Mouse (Mus musculus) thymus, adult 2 months (tissue): ENCODE data around the gene Tmem189.

Source experiments
- CTCF ChIP-seq: fragments of 200-500 bp; IDR thresholded peaks from 2 replicates; pipeline ENCODE4 v1.5.1; 2012; ENCODE audit warnings: mild to moderate bottlenecking, control low read depth, low read length, moderate library complexity, borderline replicate concordance; ENCODE audit not compliant: control insufficient read depth, poor library complexity, insufficient read depth; ENCODE audit errors: extremely low read depth
- POLR2A ChIP-seq: fragments of 200-500 bp; IDR thresholded peaks from 2 replicates; pipeline ENCODE4 v1.6.1; 2012; ENCODE audit warnings: mild to moderate bottlenecking, low read length, control low read depth, moderate library complexity; ENCODE audit not compliant: control insufficient read depth, poor library complexity, insufficient read depth; ENCODE audit errors: extremely low read depth

DNA sequence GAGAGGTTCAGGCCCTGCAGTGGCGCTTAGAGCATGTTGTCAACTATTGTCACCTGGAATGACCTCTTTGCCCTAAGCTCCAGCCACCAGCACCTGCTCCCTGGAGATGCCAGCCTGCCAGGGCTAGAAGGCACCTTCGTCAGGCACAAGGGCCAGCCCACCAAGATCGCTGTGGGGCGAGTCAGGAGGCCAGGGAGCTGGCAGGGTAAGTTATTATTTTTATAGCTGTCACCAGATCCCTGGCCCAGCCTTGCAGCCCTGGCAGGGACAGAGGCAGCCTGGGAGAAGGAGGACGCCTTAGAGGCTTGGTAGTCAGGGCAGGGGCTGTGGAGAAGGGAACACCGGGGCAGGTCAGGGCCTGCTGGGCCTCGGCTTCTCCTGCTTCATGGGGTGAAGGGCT is 6.5 kb upstream of the Tmem189 start:
- no peak for TF ChIP-seq CTCF
- TF ChIP-seq POLR2A, result no peak
